ENCODE assay signal across 22 mouse cellular contexts in the genomic region with DNA sequence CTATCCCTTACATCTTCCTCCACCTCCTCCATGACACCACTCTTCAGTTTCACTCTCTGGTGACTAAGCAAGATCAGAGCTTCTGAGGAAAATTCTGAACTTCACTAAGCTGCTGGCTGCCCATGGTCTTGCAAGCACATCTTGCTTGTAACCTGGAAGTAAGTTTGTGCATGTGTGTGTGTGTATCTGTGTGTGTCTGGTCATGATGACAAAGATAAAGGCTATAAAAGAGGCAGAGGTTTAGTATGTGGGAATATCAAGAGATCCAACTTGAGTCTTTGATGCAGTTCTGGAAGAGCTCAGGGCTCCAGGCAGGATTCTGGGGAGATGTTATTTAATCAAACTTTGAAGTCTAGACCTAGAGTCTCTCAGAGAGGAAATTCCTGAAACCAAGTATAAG.
DNase-seq lines count a peak whose midpoint lies in the region; ATAC-seq and TF ChIP-seq lines count a peak whose summit lies in the region.
"Had no signal": no experiment of that assay in that cellular context is flagged by ENCODE, and none has a peak within 500 bp of the region (broad histone marks: within the 10 kb centered on the region; RNA-seq: fewer than 3 reads in every experiment).

No protein-coding gene starts in this region.

- H3K36me3 ChIP-seq in forebrain, embryonic 11.5 days (ENCODE audit: control insufficient read depth, insufficient read depth, low read length) = no peaks in the 10 kb centered on the region
- H3K36me3 ChIP-seq in forebrain, embryonic 16.5 days (ENCODE audit: control insufficient read depth, insufficient read depth) = no peaks in the 10 kb centered on the region
- H3K36me3 ChIP-seq in midbrain, embryonic 11.5 days (ENCODE audit: control insufficient read depth, insufficient read depth, low read length) = no peaks in the 10 kb centered on the region
- no peaks in the 10 kb centered on the region for H3K36me3 ChIP-seq in midbrain, embryonic 15.5 days (replicated peaks)
- H3K36me3 ChIP-seq: G1E had no signal

- no peaks in the 10 kb centered on the region for H3K9me3 ChIP-seq in forebrain, embryonic 11.5 days (ENCODE audit: control insufficient read depth, low read length)
- H3K9me3 ChIP-seq in forebrain, embryonic 16.5 days (ENCODE audit: control insufficient read depth, low read length) = no peaks in the 10 kb centered on the region
- H3K9me3 ChIP-seq in midbrain, embryonic 11.5 days (ENCODE audit: control insufficient read depth, low read length) = no peaks in the 10 kb centered on the region
- no peaks in the 10 kb centered on the region for H3K9me3 ChIP-seq in midbrain, embryonic 15.5 days
- H3K9me3 ChIP-seq: G1E had no signal

- intact Hi-C loops in heart, postnatal 36 days (cut with DNase I) = no loop called here

- H3K4me2 ChIP-seq in forebrain, embryonic 11.5 days (ENCODE audit: low read depth, low read length, severe bottlenecking) = no peak overlapping the region
- H3K4me2 ChIP-seq in forebrain, embryonic 16.5 days (ENCODE audit: low read length) = no peak overlapping the region
- no peak overlapping the region for H3K4me2 ChIP-seq in midbrain, embryonic 11.5 days
- H3K4me2 ChIP-seq in midbrain, embryonic 15.5 days = no peak overlapping the region

- DNase-seq in forebrain, embryonic 11.5 days (ENCODE audit: low spot score) = peak; percentile 0
- DNase-seq in heart, adult 11 months = peak; percentile 58
- no peak for DNase-seq in heart, postnatal 36 days
- DNase-seq in layer of hippocampus, adult 2 months (ENCODE audit: low spot score in 2 of 2) = no peak
- DNase-seq in layer of hippocampus, adult 8-10 months (ENCODE audit: low spot score in 2 of 2) = no peak
- peak; percentile 62 for DNase-seq in midbrain, embryonic 11.5 days (ENCODE audit: low spot score, missing footprints)
- DNase-seq: adrenal gland, adult 2 months; adrenal gland, adult 8-10 months; adrenal gland, postnatal 10 days; adrenal gland, postnatal 14 days; adrenal gland, postnatal 25 days; adrenal gland, postnatal 36 days; B cell, adult 2 months; cerebellum, adult 11 months; cerebellum, adult 11-12 months had no signal

- no peak overlapping the region for H3K9ac ChIP-seq in forebrain, embryonic 11.5 days (ENCODE audit: low read length)
- H3K9ac ChIP-seq in forebrain, embryonic 16.5 days (replicated peaks; ENCODE audit: low read depth, low read length) = no peak overlapping the region
- no peak overlapping the region for H3K9ac ChIP-seq in midbrain, embryonic 11.5 days (ENCODE audit: low read length)
- H3K9ac ChIP-seq in midbrain, embryonic 15.5 days = no peak overlapping the region

- no peak for ATAC-seq in forebrain, embryonic 11.5 days (replicated peaks; ENCODE audit: low FRiP score)
- no peak for ATAC-seq in forebrain, embryonic 16.5 days
- ATAC-seq in midbrain, embryonic 11.5 days (ENCODE audit: low FRiP score) = no peak
- no peak for ATAC-seq in midbrain, embryonic 15.5 days (replicated peaks)
- ATAC-seq: activated CD4-positive, CD25-positive, alpha-beta regulatory T cell, adult 4 months; CD4-positive, CD25-positive, alpha-beta regulatory T cell, adult 4 months; Patski had no signal

- H3K4me1 ChIP-seq in forebrain, embryonic 11.5 days (replicated peaks; ENCODE audit: control insufficient read depth, insufficient read depth, low read length) = no peaks in the 10 kb centered on the region
- H3K4me1 ChIP-seq in forebrain, embryonic 16.5 days (replicated peaks; ENCODE audit: control insufficient read depth, insufficient read depth, low read length) = no peaks in the 10 kb centered on the region
- no peaks in the 10 kb centered on the region for H3K4me1 ChIP-seq in midbrain, embryonic 11.5 days (ENCODE audit: control insufficient read depth, insufficient read depth, low read length)
- no peaks in the 10 kb centered on the region for H3K4me1 ChIP-seq in midbrain, embryonic 15.5 days

- no peak for TF ChIP-seq CTCF in layer of hippocampus, adult 2 months (conservative IDR thresholded peaks at IDR 0.05)

- no peak overlapping the region for H3K27ac ChIP-seq in forebrain, embryonic 11.5 days (ENCODE audit: low read depth, low read length)
- H3K27ac ChIP-seq in forebrain, embryonic 16.5 days (ENCODE audit: low read length) = no peak overlapping the region
- peak overlapping the region; percentile 76; the same call in 1 of the 2 replicates for H3K27ac ChIP-seq in layer of hippocampus, adult 2 months
- no peak overlapping the region for H3K27ac ChIP-seq in midbrain, embryonic 11.5 days (ENCODE audit: low read depth, low read length)
- H3K27ac ChIP-seq in midbrain, embryonic 15.5 days = no peak overlapping the region

- H3K4me3 ChIP-seq in forebrain, embryonic 11.5 days (ENCODE audit: low read depth, low read length) = no peak overlapping the region
- H3K4me3 ChIP-seq in forebrain, embryonic 16.5 days (replicated peaks; ENCODE audit: low read length) = no peak overlapping the region
- no peak overlapping the region for H3K4me3 ChIP-seq in layer of hippocampus, adult 2 months
- H3K4me3 ChIP-seq in midbrain, embryonic 11.5 days (ENCODE audit: low read depth, low read length) = no peak overlapping the region
- no peak overlapping the region for H3K4me3 ChIP-seq in midbrain, embryonic 15.5 days

- H3K27me3 ChIP-seq in forebrain, embryonic 11.5 days (ENCODE audit: control insufficient read depth, insufficient read depth, low read length) = no peaks in the 10 kb centered on the region
- H3K27me3 ChIP-seq in forebrain, embryonic 16.5 days (replicated peaks; ENCODE audit: control insufficient read depth, insufficient read depth, low read length) = no peaks in the 10 kb centered on the region
- H3K27me3 ChIP-seq in midbrain, embryonic 11.5 days (ENCODE audit: control insufficient read depth, insufficient read depth, low read length) = no peaks in the 10 kb centered on the region
- no peaks in the 10 kb centered on the region for H3K27me3 ChIP-seq in midbrain, embryonic 15.5 days (replicated peaks)
- H3K27me3 ChIP-seq: CH12.LX, Patski had no signal

Comparison
In these comparisons a context has a peak if more than half of its experiments do, and no peak if none do; other contexts are left out.
1. DNase-seq: peak in forebrain, embryonic 11.5 days (single experiment), heart, adult 11 months (single experiment) and midbrain, embryonic 11.5 days (single experiment); none in heart, postnatal 36 days (0 of 2), layer of hippocampus, adult 2 months (0 of 2) and layer of hippocampus, adult 8-10 months (0 of 2).